Mouse (Mus musculus) brain, embryonic 14.5 days (tissue): Measurements from ENCODE around the gene Kndc1. TPM values are rescaled to one million over a fixed set of nuclear protein-coding genes. Genes with fewer than 3 reads are reported as not detected.

Source experiments
- DNase-seq: peaks from one replicate; pipeline ENCODE4 v3.0.0-alpha.2; 2011; ENCODE audit warnings: low read depth
- CTCF ChIP-seq: fragments of 200-500 bp; IDR thresholded peaks from 2 replicates; pipeline ENCODE4 v1.5.1; 2012; ENCODE audit warnings: inconsistent platforms, mild to moderate bottlenecking, moderate library complexity, borderline replicate concordance; ENCODE audit not compliant: insufficient read depth, insufficient read length; ENCODE audit errors: extremely low read depth
- POLR2A ChIP-seq: fragments of 200-500 bp; IDR thresholded peaks from 2 replicates; pipeline ENCODE4 v1.6.1; 2012; ENCODE audit warnings: mild to moderate bottlenecking, inconsistent platforms, borderline replicate concordance; ENCODE audit not compliant: poor library complexity, insufficient read depth, insufficient read length, severe bottlenecking; ENCODE audit errors: extremely low read depth
- polyA plus RNA-seq: library from polyadenylated mRNA; depleted of rRNA; stranded (reverse); fragments of >200 nt; gene quantifications from 2 replicates; pipeline ENCODE4 v1.2.3, GENCODE M21; 2012; rRNA removed

Gene Kndc1
- polyA plus RNA-seq, result 17.0 and 33.3 TPM in 2 replicates

DNA sequence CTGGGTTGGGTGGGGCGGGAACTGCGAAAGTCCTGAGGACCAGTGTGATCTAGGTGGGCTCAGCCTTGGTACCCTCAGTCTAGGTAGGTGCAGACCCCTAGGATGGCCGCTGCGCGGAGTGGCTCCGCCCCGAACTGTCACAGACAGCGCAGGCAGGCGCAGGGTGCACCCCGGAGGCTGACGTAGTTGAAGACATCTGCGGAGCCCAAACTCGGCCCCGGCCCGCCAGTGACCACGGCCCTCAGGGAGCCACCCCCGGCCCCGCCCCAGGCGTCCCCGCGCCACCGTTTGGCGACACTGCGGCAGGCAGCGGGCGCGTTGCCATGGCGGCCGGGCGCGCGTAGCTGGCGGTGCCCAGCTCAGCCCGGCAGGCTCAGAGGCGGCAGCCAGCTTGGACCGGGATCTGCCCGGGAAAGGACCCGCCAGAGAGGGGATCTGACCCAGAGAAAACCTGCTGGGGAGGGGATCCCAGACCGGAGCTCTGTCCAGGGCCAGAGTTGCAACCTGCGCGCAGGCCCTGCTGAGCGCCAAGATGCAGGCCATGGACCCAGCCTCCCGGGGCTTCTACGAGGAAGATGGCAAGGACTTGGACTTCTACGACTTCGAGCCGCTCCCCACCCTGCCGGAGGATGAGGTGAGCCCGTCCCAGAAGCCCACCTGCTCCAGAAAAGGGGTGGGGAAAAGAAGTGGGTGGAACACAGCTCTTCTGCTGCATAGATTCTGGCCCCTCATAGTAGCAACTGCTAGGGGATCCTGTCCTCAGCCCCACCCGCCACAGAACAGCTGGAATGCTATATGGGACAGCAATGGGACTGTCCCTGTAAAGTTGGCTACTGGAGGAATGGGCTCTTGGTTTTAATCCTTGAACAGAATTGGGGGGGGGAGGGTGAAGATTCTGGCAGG is at the start of gene Kndc1:
TSS of gene Kndc1 (plus strand) at position 42 of the 903 bp plus-strand sequence.
- no peak for TF ChIP-seq POLR2A
- no peak for TF ChIP-seq CTCF
- DNase-seq, result peak; percentile 65

- no peak for TF ChIP-seq CTCF
- TF ChIP-seq POLR2A, result no peak
- DNase-seq, result no peak
Measured at GRCm38 (mm10) chr7:139845101-139845500, 49.4 kb upstream of the Kndc1 start.

- peak; percentile 93 for DNase-seq
- TF ChIP-seq POLR2A, result no peak
- TF ChIP-seq CTCF, result no peak
Measured at GRCm38 (mm10) chr7:139850152-139850551, 44.3 kb upstream of the Kndc1 start.

- no peak for TF ChIP-seq CTCF
- no peak for TF ChIP-seq POLR2A
- no peak for DNase-seq
Measured at GRCm38 (mm10) chr7:139850677-139851076, 43.8 kb upstream of the Kndc1 start.

DNA sequence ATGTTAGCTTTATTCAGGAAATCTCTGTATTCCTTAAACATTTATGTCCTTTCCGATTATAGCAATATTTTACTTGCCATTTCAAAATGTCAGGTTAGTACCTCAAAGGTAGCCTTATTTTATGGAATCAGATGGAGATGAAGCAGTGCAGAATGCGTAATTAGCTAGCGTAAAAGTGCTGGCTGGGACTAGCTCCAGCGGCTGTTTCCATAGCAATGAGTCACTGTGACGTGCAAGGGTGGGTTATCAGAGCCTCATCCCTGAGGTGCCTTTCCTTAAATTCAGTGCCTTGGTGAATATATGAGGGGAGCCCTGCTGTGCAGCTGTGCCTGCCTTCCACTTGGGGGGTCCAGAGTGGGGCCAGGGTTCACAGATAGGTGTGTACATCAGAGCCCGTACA is 43.4 kb upstream of the Kndc1 start:
- peak; percentile 86 for DNase-seq

GRCm38 (mm10) chr7:139855261-139855660 is 39.2 kb upstream of the Kndc1 start:
- peak; percentile 47 for DNase-seq

More for the DNA sequence above, 43.4 kb upstream of the Kndc1 start:
- TF ChIP-seq CTCF, result no peak
- TF ChIP-seq POLR2A, result no peak

GRCm38 (mm10) chr7:139861411-139861810 is 33.1 kb upstream of the Kndc1 start:
- DNase-seq, result peak; percentile 86
- TF ChIP-seq CTCF (peak; percentile 79; the same call in 1 of the 2 replicates), POLR2A (no peak)

More at GRCm38 (mm10) chr7:139855261-139855660, 39.2 kb upstream of the Kndc1 start:
- TF ChIP-seq POLR2A, result no peak
- TF ChIP-seq CTCF, result no peak

- no peak for DNase-seq
- no peak for TF ChIP-seq POLR2A
- TF ChIP-seq CTCF, result no peak
Measured at GRCm38 (mm10) chr7:139863076-139863475, 31.4 kb upstream of the Kndc1 start.

DNA sequence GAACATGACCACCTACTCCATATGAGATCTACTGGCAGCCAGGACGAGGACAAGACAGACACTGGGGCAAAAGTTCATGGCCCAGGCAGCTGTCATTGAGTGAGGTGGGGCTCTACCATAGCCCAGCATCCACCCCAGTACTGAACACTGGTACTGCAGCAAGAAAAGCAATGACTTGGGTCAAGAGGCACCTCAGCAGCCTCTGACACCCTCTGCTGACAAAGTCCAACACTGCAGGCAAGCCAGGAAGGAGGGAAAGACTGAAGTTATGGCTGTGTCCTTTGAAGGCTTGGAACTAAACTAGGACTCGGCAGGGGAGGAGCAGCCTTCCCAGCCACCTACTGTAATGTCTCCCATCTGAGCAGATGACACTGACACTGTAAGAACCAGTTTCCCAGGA is 30.2 kb upstream of the Kndc1 start:
- no peak for DNase-seq
- peak; percentile 42; the same call in 1 of the 2 replicates for TF ChIP-seq CTCF
- TF ChIP-seq POLR2A, result no peak

DNA sequence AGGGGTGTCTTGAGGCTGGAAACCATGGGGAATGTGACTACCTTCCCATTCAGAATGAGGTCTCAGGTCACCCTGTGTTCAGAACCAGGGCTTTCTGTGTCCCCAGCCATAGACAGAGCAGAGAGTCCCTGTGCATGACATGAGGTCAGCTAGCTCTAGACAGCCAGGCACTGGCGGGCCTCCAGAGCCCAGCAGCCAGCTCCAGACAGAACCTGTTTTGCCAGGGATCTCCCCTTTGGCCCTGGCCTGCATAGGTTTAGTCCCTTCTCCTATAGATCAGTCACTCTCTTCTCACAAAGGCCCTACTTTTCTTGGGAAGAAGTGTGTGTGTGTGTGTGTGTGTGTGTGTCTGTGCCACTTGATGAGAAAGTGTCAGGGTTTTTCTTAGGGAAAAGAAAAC is 29.6 kb upstream of the Kndc1 start:
- TF ChIP-seq POLR2A (no peak), CTCF (no peak)
- no peak for DNase-seq

GRCm38 (mm10) chr7:139871014-139871413 is 23.5 kb upstream of the Kndc1 start:
- DNase-seq, result peak; percentile 74
- TF ChIP-seq POLR2A (no peak), CTCF (no peak)

DNA sequence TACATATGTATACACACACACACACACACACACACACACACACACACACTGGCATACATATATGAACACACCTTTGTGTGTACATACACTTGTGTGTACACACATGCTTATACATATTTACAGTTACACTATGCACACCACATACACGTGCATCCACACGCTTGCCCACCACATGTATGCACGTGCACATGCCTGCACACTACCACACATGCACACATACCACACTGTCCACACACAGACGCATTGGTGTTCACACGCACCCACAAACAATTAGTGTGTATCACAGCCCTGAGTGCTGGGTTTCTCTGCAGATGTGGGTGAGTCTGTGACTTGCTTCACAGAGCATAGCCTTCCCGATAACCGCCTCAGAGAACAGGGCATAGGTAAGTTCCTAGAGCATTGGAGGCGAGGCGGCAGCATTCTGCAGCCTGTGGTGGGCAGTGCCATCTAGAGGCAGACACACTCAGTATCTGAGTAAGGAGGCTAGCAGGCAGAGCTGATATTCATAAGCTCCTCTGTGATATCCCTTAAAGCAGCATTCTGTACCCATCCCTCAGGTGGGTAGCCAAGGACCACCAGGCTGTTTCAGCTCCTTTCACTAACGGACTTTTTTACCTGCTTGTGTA is 17.2 kb upstream of the Kndc1 start:
- DNase-seq, result peak; percentile 81
- TF ChIP-seq CTCF, result peak; percentile 87
- no peak for TF ChIP-seq POLR2A

DNA sequence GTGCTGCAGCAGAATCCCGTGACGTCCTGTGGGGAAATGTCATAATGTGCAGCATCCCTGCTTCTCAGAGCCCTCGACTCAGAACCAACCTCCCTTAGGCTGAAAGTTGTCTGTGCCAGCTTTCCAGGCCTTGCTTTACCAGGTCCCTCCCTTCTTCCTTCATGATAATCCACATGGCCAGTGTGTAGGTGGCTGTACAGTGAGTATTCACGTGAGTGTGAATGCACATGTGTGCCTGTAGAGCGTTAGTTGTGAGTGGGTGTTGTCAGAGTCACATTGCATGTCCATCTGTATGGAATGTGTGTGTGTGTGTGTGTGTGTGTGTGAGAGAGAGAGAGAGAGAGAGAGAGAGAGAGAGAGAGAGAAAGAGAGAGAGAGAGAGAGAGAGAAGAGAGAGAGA is 16.4 kb upstream of the Kndc1 start:
- peak; percentile 7 for DNase-seq
- no peak for TF ChIP-seq POLR2A
- no peak for TF ChIP-seq CTCF
